Mouse (Mus musculus) cerebellum, adult (tissue): ENCODE measurements around the gene Hist1h2ae.
"Not testable (repeated sequence)": the region's sequence is repeated elsewhere in the genome, so short reads cannot be mapped to it uniquely, and the experiment has no call there.

ENCODE experiments used
- ATAC-seq: cut with Nextera tagmentation; 2 replicates; pipeline ENCODE4 v1.9.2; 2017; ENCODE audit warnings: mild to moderate bottlenecking, moderate library complexity, mixed read lengths; ENCODE audit not compliant: insufficient number of reproducible peaks, low FRiP score, low TSS enrichment

Hist1h2ae gene

GRCm38 (mm10) chr13:23570261-23571021 is 579 bp downstream of the Hist1h2ae start:
- ATAC-seq, result not testable (repeated sequence)

GRCm38 (mm10) chr13:23564482-23564881 is 6.5 kb downstream of the Hist1h2ae start:
- ATAC-seq, result no peak

- ATAC-seq, result peak; percentile 71
Observed at GRCm38 (mm10) chr13:23562699-23563462, 8.1 kb downstream of the Hist1h2ae start.

GRCm38 (mm10) chr13:23561883-23562659 is 8.9 kb downstream of the Hist1h2ae start, which contains the start of gene Hist1h3e:
Hist1h3e (minus strand) TSS chr13:23562369.
- ATAC-seq, result peak; percentile 93

- ATAC-seq, result not testable (repeated sequence)
Observed at GRCm38 (mm10) chr13:23561531-23561882, 9.5 kb downstream of the Hist1h2ae start.

- ATAC-seq, result not testable (repeated sequence)
Observed at GRCm38 (mm10) chr13:23560699-23561098, 10.3 kb downstream of the Hist1h2ae start.

- no peak for ATAC-seq
Observed at GRCm38 (mm10) chr13:23556906-23557305, 14.1 kb downstream of the Hist1h2ae start.

- ATAC-seq, result peak; percentile 86
Observed at GRCm38 (mm10) chr13:23555839-23556416, 15.1 kb downstream of the Hist1h2ae start.

GRCm38 (mm10) chr13:23554925-23555838 is 15.8 kb downstream of the Hist1h2ae start:
- ATAC-seq, result peak; percentile 69; the same call in 1 of the 2 replicates

- ATAC-seq, result no peak
Observed at GRCm38 (mm10) chr13:23554393-23554792, 16.6 kb downstream of the Hist1h2ae start.

- no peak for ATAC-seq
Observed at GRCm38 (mm10) chr13:23552962-23553361, 18.1 kb downstream of the Hist1h2ae start, which contains the start of gene Hist1h1d. Hist1h1d (plus strand) TSS chr13:23553262.

GRCm38 (mm10) chr13:23551931-23552914 is 18.8 kb downstream of the Hist1h2ae start:
- no peak for ATAC-seq

- ATAC-seq, result peak; percentile 91
Observed at GRCm38 (mm10) chr13:23551146-23551834, 19.7 kb downstream of the Hist1h2ae start, which contains the start of gene Hist1h4f. Hist1h4f (minus strand) TSS chr13:23551648.

GRCm38 (mm10) chr13:23550761-23551145 is 20.3 kb downstream of the Hist1h2ae start:
- no peak for ATAC-seq

- ATAC-seq, result no peak
Observed at GRCm38 (mm10) chr13:23546694-23547093, 24.3 kb downstream of the Hist1h2ae start.

- 0 out of 2 replicates have a peak, but pooled peaks have one; percentile 40 for ATAC-seq
Observed at GRCm38 (mm10) chr13:23544787-23545120, 26.3 kb downstream of the Hist1h2ae start.

- ATAC-seq, result peak; percentile 99
Observed at GRCm38 (mm10) chr13:23543965-23544786, 26.8 kb downstream of the Hist1h2ae start, which contains the start of gene Hist1h3f. Hist1h3f (plus strand) TSS chr13:23544052.
